Mouse (Mus musculus) kidney, postnatal 10 days (tissue): ENCODE results near the gene Rbm48.
A peak's percentile ranks its signal among the peaks of the same experiment; 100 is the strongest.

ENCODE experiments used
- DNase-seq: peaks from one replicate; pipeline ENCODE4 v3.0.0; 2021; ENCODE audit warnings: mixed read lengths

Rbm48 gene

GRCm38 (mm10) chr5:3546226-3546625 lies 50.2 kb downstream of the Rbm48 start:
- peak; percentile 43 for DNase-seq

DNA sequence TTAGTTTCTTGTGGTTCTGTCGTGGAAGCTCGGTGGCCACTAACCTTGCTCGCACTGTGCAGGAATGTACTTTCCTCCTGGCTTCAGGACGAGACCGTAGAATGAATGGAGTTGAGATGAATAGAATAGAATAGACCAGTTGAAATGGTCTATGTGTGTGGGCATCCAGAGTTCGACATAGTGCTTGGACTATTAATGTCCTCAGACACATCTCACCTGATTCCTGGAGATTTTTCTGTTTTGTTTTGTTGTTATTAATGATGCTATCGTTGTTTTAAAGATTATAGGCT lies 52.0 kb downstream of the Rbm48 start:
- DNase-seq, result no peak

GRCm38 (mm10) chr5:3543629-3544479 lies 52.5 kb downstream of the Rbm48 start, which contains the start of gene Fam133b:
Gene Fam133b (plus strand): TSS chr5:3543833.
- peak; percentile 98 for DNase-seq

DNA sequence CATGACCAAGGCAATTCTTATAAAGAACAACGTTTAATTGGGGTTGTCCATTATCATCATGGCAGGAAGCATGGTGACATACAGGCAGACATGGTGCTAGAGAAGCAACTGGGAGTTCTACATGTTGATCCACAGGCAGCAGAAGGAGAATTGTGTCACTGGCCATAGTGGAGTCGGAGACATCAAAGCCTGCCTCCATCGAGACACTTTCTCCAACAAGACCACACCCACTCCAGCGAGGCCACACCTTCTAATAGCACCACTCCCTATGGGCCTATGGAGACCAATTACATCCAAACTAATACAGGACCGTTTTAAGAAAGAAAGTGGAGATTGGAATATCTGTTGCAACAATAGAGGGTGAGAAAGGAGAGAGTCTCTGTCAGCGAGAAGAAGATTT lies 54.5 kb downstream of the Rbm48 start:
- DNase-seq, result no peak

DNA sequence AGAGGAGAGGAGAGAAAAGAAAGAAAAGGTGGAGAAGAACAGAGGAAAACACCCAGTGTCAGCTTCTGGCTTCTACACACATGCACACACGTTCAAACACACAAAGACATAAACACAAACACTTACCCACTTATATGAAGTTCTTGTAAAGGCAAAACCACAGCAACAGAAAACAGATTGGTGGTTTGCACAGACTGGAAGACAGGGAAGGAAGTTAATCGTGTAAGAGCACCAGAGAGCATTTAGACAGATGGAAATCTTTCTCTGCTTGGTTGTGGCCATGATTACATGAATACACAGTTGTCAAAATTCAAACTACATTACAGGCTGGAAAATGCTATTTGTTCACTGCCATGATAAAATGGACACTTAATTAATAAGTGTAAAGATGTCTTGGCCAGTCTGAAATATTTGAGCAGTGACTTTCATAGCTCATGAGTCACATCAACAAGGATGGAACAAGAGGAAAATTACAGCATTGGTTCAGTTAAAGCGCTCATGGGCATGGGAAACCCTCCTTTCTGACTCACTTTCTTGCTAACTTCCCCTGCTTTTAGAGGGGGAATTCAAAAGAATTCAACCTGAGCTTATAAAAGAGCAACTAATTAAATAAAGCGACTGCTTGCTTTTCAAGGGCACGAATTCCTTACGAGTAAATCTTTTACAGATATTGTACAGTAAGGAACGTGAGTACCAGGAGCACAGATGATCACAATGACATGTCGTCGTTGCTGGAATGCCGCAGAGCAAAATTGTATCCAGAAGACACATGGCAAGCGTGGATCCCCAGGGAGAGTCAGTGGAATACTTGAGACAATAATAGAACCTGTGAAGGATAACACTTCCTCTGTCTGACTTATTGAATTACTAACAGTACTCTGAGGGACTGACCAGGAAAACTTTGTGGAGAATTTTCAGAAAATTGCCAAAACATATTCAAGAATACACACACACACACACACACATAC lies 57.6 kb downstream of the Rbm48 start:
- no peak for DNase-seq

DNA sequence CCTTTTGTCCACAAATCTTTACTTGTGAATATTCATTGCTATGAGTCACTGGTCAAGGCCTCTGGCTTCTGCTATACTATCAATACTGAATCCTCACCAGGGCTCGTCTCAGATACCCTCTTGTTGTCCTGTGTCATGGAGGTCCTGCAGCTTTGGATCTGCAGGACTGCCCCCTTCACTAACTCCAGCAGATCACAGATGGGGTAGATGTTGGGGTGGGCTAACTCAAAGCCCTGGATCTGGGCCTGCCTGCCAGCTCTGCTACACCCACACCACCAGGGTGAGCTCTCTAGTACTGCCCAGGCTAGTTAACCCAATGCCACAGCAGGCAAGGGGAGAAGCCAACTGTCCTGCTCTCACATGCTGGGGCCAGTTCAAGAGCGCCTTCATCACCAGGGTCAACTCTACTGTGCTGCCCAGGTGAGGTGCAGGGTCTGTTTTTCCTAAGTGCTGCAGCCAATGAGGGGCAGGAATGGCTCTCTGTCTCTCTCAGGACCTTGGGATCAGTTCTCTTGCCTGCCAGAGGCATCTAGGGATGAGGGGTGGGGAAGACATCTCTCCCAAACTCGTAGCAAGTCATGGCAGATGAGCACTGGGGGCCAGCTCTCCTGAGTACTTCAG lies 59.7 kb downstream of the Rbm48 start:
- no peak for DNase-seq
